Mouse (Mus musculus) left cerebral cortex, postnatal 10 days (tissue): ENCODE results near the gene Ankrd49. TPM values are rescaled to one million over a fixed set of nuclear protein-coding genes. Genes with fewer than 3 reads are reported as not detected.

Source experiments
- DNase-seq, 2 experiments: peaks; one replicate each; pipeline ENCODE4 v3.0.0; 2021 to 2022; ENCODE audit warnings: low spot score in 2 of 2, mixed read lengths in 1 of 2; ENCODE audit errors: extremely low spot score in 1 of 2
- intact Hi-C: fragments of 180-260 bp; cut with DNase I; formaldehyde crosslinking; loops from one replicate; pipeline ENCODE4 v1.15.1; 2025
- total RNA-seq, 2 experiments: library from RNA; stranded (reverse); gene quantifications; 2 replicates each; pipeline ENCODE4 v1.2.3; 2021

The Ankrd49 gene
- total RNA-seq, 2 experiments from 2014 or later, result 18.7 to 19.9 TPM

DNA sequence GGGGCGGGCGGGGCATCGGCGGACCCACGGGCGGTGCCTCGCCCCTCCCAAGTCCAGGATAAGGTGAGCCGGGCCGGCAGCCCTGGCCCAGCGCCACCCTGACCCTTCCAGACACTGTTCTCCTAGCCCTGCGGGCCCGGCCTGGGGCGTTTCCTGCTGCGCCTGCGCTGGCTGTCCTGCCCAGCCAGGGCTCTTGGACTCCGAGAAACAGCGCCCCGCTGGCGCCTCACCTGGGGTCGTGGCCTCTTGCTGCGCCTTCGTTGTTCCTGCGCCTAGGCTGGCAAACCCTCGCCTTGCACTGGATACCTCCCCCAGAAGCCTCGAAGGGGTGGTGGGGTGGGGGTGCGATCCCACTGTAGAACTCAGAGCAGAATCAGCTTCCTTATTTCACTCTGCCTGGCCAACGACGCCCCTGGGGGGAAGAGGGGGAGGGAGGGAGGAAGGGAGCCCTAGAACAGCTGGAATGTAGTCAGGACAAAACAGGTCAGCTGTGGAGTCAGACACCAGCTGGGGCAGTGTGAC, 32.6 kb downstream of the Ankrd49 start, which contains the start of gene Fut4:
TSS of gene Fut4 (minus strand) at position 393 of the 522 bp plus-strand sequence.
- intact Hi-C loops, result no loop called here

GRCm38 (mm10) chr9:14751503-14752000, 33.1 kb downstream of the Ankrd49 start:
- DNase-seq, result peak in 1 of 2 experiments; percentile 40
- intact Hi-C loops, result no loop called here

More for the DNA sequence above, 32.6 kb downstream of the Ankrd49 start, which contains the start of gene Fut4:
- DNase-seq, result peak in 1 of 2 experiments; percentile 65

DNA sequence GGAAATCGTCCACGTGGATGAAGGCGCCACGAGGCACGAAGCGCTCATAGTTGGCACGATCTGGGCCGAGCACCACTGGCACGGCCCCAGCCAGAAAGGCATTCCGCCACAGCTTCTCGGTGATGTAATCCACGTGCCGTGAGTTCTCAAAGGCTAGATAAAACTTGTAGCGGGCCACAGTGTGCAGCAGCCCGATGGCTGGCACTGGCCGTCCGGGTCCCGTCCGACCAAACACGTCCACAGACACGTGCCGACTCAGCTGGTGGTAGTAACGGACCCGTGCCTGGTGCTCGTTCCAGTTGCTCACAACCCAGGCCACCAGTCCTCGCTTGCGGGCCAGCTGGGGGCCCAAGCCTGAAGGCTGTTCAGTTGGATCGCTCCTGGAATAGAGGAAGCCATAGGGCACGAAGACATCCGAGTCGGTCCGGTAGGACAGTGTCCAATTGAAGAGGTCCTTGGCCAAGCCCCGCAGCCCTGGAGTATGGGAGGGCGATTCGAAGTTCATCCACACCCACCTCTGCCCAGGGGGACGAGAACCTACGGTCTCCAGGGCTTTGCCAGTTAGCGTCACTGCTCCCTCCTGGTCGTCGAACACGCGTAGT, 33.7 kb downstream of the Ankrd49 start:
- intact Hi-C loops, result no loop called here
- peak in 1 of 2 experiments; percentile 34 for DNase-seq

DNA sequence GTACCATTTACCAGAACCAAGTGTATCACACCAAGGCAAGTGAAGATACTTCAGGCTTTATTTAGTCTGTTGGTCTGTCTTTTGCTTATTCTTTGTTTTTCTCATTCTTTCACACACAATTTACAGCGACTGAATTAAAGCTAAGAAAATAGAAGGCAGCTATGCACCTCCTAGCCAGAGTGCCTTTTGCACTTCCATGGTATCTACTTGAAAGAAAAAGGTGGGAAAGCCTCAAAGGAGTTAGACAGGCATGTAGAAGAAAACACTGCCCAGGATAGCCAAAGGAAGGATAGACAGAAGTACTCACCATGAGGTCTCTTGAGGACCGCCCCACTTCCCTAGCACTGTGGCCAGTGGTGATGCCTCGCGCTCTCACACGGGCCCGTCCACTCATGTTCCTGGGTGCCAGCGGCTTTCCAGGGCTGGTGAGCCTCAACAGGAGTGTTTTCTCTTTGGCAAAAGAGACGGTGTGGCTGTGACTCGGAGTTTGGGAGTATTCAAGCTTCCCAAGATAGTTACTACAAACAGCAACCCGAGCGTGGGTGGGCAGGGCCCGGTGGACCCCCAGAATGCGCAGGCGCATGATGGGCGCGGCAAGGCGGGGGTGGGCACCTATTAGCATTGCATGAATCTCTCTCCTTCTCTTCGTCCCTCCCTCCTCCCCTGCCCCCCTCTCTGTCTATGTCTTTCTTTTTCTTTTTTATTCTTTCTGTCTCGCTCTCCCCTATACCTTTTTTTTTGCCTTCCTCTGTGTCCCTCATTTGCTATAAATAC, 44.3 kb downstream of the Ankrd49 start, which contains the start of gene Piwil4:
TSS of gene Piwil4 (minus strand) at position 583 of the 774 bp plus-strand sequence.
- no peak for DNase-seq
- intact Hi-C loops, result no loop called here

- intact Hi-C loops, result no loop called here
- no peak for DNase-seq
These were observed 45.0 kb downstream of the Ankrd49 start for GRCm38 (mm10) chr9:14739498-14740150.

- intact Hi-C loops, result no loop called here
- peak in 1 of 2 experiments; percentile 68 for DNase-seq
These were observed 53.6 kb downstream of the Ankrd49 start for GRCm38 (mm10) chr9:14730941-14731541.

Other genes with a start within 250 kb of the Ankrd49 start
- gene Amotl1, start 139.8 kb downstream of the Ankrd49 start, total RNA-seq, result 10 to 100 TPM; 12.9 to 13.9 TPM
- gene Piwil4, start 44.1 kb downstream of the Ankrd49 start, total RNA-seq, result under 1 TPM in 1 of 2 experiments, not detected in 1; 0.10 TPM
- gene Fut4, start 32.5 kb downstream of the Ankrd49 start, total RNA-seq, result under 1 TPM; 0.49 to 0.54 TPM
- gene 1700012B09Rik, start 13.8 kb downstream of the Ankrd49 start, total RNA-seq, result not detected
- gene Mre11a, start 202 bp downstream of the Ankrd49 start, total RNA-seq, result 10 to 100 TPM; 10.2 to 11.3 TPM
- 1 to 10 TPM; 5.4 to 10.0 TPM for gene Gpr83, start 75.4 kb upstream of the Ankrd49 start, total RNA-seq
- gene Izumo1r, start 119.1 kb upstream of the Ankrd49 start, total RNA-seq, result not detected